Mouse (Mus musculus): Measurements from ENCODE around the gene 7420426K07Rik. TPM values are rescaled to one million over a fixed set of nuclear protein-coding genes. Genes with fewer than 3 reads are reported as not detected.

Gene 7420426K07Rik
- not detected in 2 replicates for total RNA-seq (2017)

GRCm38 (mm10) chr9:98902819-98903218 lies at the start of gene 7420426K07Rik:
Gene 7420426K07Rik (plus strand): TSS chr9:98903119.
- no peak for ATAC-seq (ENCODE audit: extremely low read depth, insufficient number of reproducible peaks, low FRiP score, poor library complexity, severe bottlenecking)

- ATAC-seq (ENCODE audit: extremely low read depth, insufficient number of reproducible peaks, low FRiP score, poor library complexity, severe bottlenecking), result no peak
Observed at GRCm38 (mm10) chr9:98856210-98856609, 46.7 kb upstream of the 7420426K07Rik start, which contains the start of gene Prr23a2. Gene Prr23a2 (plus strand): TSS chr9:98856494.

- ATAC-seq (ENCODE audit: extremely low read depth, insufficient number of reproducible peaks, low FRiP score, poor library complexity, severe bottlenecking), result no peak
Observed at GRCm38 (mm10) chr9:98863463-98863862, 39.5 kb upstream of the 7420426K07Rik start.

GRCm38 (mm10) chr9:98864571-98864970 lies 38.3 kb upstream of the 7420426K07Rik start, which contains the start of gene Prr23a3:
Gene Prr23a3 (plus strand): TSS chr9:98864767.
- no peak for ATAC-seq (ENCODE audit: extremely low read depth, insufficient number of reproducible peaks, low FRiP score, poor library complexity, severe bottlenecking)

- ATAC-seq (ENCODE audit: extremely low read depth, insufficient number of reproducible peaks, low FRiP score, poor library complexity, severe bottlenecking), result no peak
Observed at GRCm38 (mm10) chr9:98901486-98901885, 1.4 kb upstream of the 7420426K07Rik start.

- no peak for ATAC-seq (ENCODE audit: extremely low read depth, insufficient number of reproducible peaks, low FRiP score, poor library complexity, severe bottlenecking)
Observed at GRCm38 (mm10) chr9:98920629-98921523, 18.0 kb downstream of the 7420426K07Rik start.

GRCm38 (mm10) chr9:98923119-98923518 lies 20.2 kb downstream of the 7420426K07Rik start:
- ATAC-seq (ENCODE audit: extremely low read depth, insufficient number of reproducible peaks, low FRiP score, poor library complexity, severe bottlenecking), result no peak

GRCm38 (mm10) chr9:98924183-98924582 lies 21.3 kb downstream of the 7420426K07Rik start:
- ATAC-seq (ENCODE audit: extremely low read depth, insufficient number of reproducible peaks, low FRiP score, poor library complexity, severe bottlenecking), result no peak

GRCm38 (mm10) chr9:98929496-98929895 lies 26.6 kb downstream of the 7420426K07Rik start:
- no peak for ATAC-seq (ENCODE audit: extremely low read depth, insufficient number of reproducible peaks, low FRiP score, poor library complexity, severe bottlenecking)

GRCm38 (mm10) chr9:98932931-98933330 lies 30.0 kb downstream of the 7420426K07Rik start:
- ATAC-seq (ENCODE audit: extremely low read depth, insufficient number of reproducible peaks, low FRiP score, poor library complexity, severe bottlenecking), result no peak

GRCm38 (mm10) chr9:98935190-98935909 lies 32.4 kb downstream of the 7420426K07Rik start:
- no peak for ATAC-seq (ENCODE audit: extremely low read depth, insufficient number of reproducible peaks, low FRiP score, poor library complexity, severe bottlenecking)

- ATAC-seq (ENCODE audit: extremely low read depth, insufficient number of reproducible peaks, low FRiP score, poor library complexity, severe bottlenecking), result no peak
Observed at GRCm38 (mm10) chr9:98939290-98939689, 36.4 kb downstream of the 7420426K07Rik start.

GRCm38 (mm10) chr9:98952171-98953050 lies 49.5 kb downstream of the 7420426K07Rik start:
- no peak for ATAC-seq (ENCODE audit: extremely low read depth, insufficient number of reproducible peaks, low FRiP score, poor library complexity, severe bottlenecking)

GRCm38 (mm10) chr9:98953291-98953690 lies 50.4 kb downstream of the 7420426K07Rik start:
- ATAC-seq (ENCODE audit: extremely low read depth, insufficient number of reproducible peaks, low FRiP score, poor library complexity, severe bottlenecking), result no peak

- ATAC-seq (ENCODE audit: extremely low read depth, insufficient number of reproducible peaks, low FRiP score, poor library complexity, severe bottlenecking), result no peak
Observed at GRCm38 (mm10) chr9:98953830-98954229, 50.9 kb downstream of the 7420426K07Rik start.

All from neutrophil, adult 5-6 weeks (primary cell).